Mouse (Mus musculus) CH12.LX (cell line): ENCODE data around the gene Rasal3. TPM values are rescaled to one million over a fixed set of nuclear protein-coding genes. Genes with fewer than 3 reads are reported as not detected.

Experiments
- DNase-seq: peaks from one replicate; pipeline ENCODE4 v3.0.0-alpha.2; 2013; ENCODE audit errors: extremely low read depth
- H3K27ac ChIP-seq: 2 replicates; pipeline ENCODE4 v1.5.1; 2012; ENCODE audit warnings: low read depth, mild to moderate bottlenecking, control low read depth, moderate library complexity; ENCODE audit not compliant: insufficient read depth
- H3K27me3 ChIP-seq: replicated peaks from 2 replicates; pipeline ENCODE3; 2012; ENCODE audit warnings: inconsistent platforms
- H3K36me3 ChIP-seq, 2 experiments: replicated peaks in 1 of 2; 2 replicates each; pipeline versions ENCODE3 to v1.6.1; 2012; ENCODE audit warnings: inconsistent platforms in 1 of 2, low read length in 1 of 2, mild to moderate bottlenecking in 1 of 2, mixed read lengths in 1 of 2, moderate library complexity in 1 of 2; ENCODE audit not compliant: control insufficient read depth in 1 of 2, insufficient read depth in 1 of 2
- H3K4me1 ChIP-seq, 2 experiments: 2 replicates each; pipeline ENCODE4 v1.6.1; 2012; ENCODE audit warnings: inconsistent platforms in 1 of 2, moderate library complexity in 1 of 2; ENCODE audit not compliant: insufficient read depth in 2 of 2, control insufficient read depth in 1 of 2
- H3K4me2 ChIP-seq: 2 replicates; pipeline ENCODE4 v1.6.1; 2012; ENCODE audit warnings: low read depth, mild to moderate bottlenecking, control low read depth; ENCODE audit not compliant: poor library complexity, insufficient read depth, severe bottlenecking
- H3K4me3 ChIP-seq, 3 experiments: fragments of 150-350 bp in 1 of 3; sonication (generic) in 1 of 3; replicated peaks in 1 of 3; 2 replicates each; pipeline versions ENCODE3 to v1.5.1; 2011 to 2012; ENCODE audit warnings: low read depth in 2 of 3, low read length in 2 of 3, mild to moderate bottlenecking in 2 of 3, moderate library complexity in 2 of 3, control low read depth in 1 of 3, improper control_type of control experiment in 1 of 3, inconsistent platforms in 1 of 3, mixed read lengths in 1 of 3; ENCODE audit not compliant: poor library complexity in 1 of 3
- H3K79me2 ChIP-seq: replicated peaks from 2 replicates; pipeline ENCODE4 v1.6.1; 2012; ENCODE audit warnings: mild to moderate bottlenecking, moderate library complexity; ENCODE audit not compliant: control insufficient read depth, poor library complexity, insufficient read depth, severe bottlenecking; ENCODE audit errors: extremely low read depth
- H3K9ac ChIP-seq: 2 replicates; pipeline ENCODE4 v1.6.1; 2012; ENCODE audit warnings: low read depth, mild to moderate bottlenecking, control low read depth, moderate library complexity; ENCODE audit not compliant: insufficient read depth
- H3K9me3 ChIP-seq: replicated peaks from 2 replicates; pipeline ENCODE3; 2012; ENCODE audit warnings: low read length, inconsistent platforms, mixed read lengths
- CTCF ChIP-seq, 2 experiments: IDR thresholded peaks in 1 of 2; conservative IDR thresholded peaks in 1 of 2; 2 replicates each; pipeline ENCODE4 v1.5.1; 2011 to 2012; ENCODE audit warnings: low read depth in 2 of 2, low read length in 2 of 2, improper control_type of control experiment in 1 of 2, inconsistent platforms in 1 of 2, mild to moderate bottlenecking in 1 of 2, moderate library complexity in 1 of 2
- E2F4 ChIP-seq: IDR thresholded peaks from 2 replicates; pipeline ENCODE4 v1.6.1; 2011; ENCODE audit warnings: low read depth, low read length, improper control_type of control experiment; ENCODE audit not compliant: insufficient replicate concordance
- ELF1 ChIP-seq: IDR thresholded peaks from 2 replicates; pipeline ENCODE4 v1.6.1; 2014; ENCODE audit warnings: low read depth, mild to moderate bottlenecking, inconsistent platforms, low read length, improper control_type of control experiment
- EP300 ChIP-seq: IDR thresholded peaks from 2 replicates; pipeline ENCODE4 v1.6.1; 2011; ENCODE audit warnings: low read length, improper control_type of control experiment
- GABPA ChIP-seq: IDR thresholded peaks from 2 replicates; pipeline ENCODE4 v1.6.1; 2012; ENCODE audit warnings: low read depth, low read length, improper control_type of control experiment, inconsistent platforms; ENCODE audit not compliant: insufficient replicate concordance
- IRF4 ChIP-seq: IDR thresholded peaks from 2 replicates; pipeline ENCODE4 v1.6.1; 2014; ENCODE audit warnings: low read depth, mild to moderate bottlenecking, inconsistent platforms, low read length, improper control_type of control experiment
- JUN ChIP-seq: IDR thresholded peaks from 2 replicates; pipeline ENCODE4 v1.6.1; 2011; ENCODE audit warnings: low read depth, mild to moderate bottlenecking, low read length, improper control_type of control experiment, moderate library complexity; ENCODE audit not compliant: insufficient read depth
- KAT2A ChIP-seq: IDR thresholded peaks from 2 replicates; pipeline ENCODE4 v1.6.1; 2012; ENCODE audit warnings: low read length, improper control_type of control experiment, inconsistent platforms; ENCODE audit not compliant: insufficient replicate concordance
- MAX ChIP-seq: IDR thresholded peaks from 2 replicates; pipeline ENCODE4 v1.6.1; 2011; ENCODE audit warnings: low read length, improper control_type of control experiment
- MYC ChIP-seq: IDR thresholded peaks from 2 replicates; pipeline ENCODE4 v1.6.1; 2011; ENCODE audit warnings: low read depth, mild to moderate bottlenecking, improper control_type of control experiment, low read length
- PAX5 ChIP-seq: IDR thresholded peaks from 2 replicates; pipeline ENCODE4 v1.6.1; 2012; ENCODE audit warnings: low read length, inconsistent platforms, mixed read lengths
- POLR2A ChIP-seq: IDR thresholded peaks from 2 replicates; pipeline ENCODE4 v1.6.1; 2011; ENCODE audit warnings: low read depth, mild to moderate bottlenecking, improper control_type of control experiment, low read length
- RAD21 ChIP-seq: IDR thresholded peaks from 2 replicates; pipeline ENCODE4 v1.6.1; 2011; ENCODE audit warnings: low read depth, mild to moderate bottlenecking, low read length, improper control_type of control experiment, moderate library complexity
- RCOR1 ChIP-seq: conservative IDR thresholded peaks from 2 replicates; pipeline ENCODE4 v1.6.1; 2012; ENCODE audit warnings: low read depth, mild to moderate bottlenecking, inconsistent platforms, low read length, improper control_type of control experiment
- SIN3A ChIP-seq: IDR thresholded peaks from 2 replicates; pipeline ENCODE4 v1.6.1; 2012; ENCODE audit warnings: low read length, improper control_type of control experiment, inconsistent platforms
- SMC3 ChIP-seq: IDR thresholded peaks from 2 replicates; pipeline ENCODE4 v1.6.1; 2011; ENCODE audit warnings: low read depth, low read length, improper control_type of control experiment
- USF1 ChIP-seq: IDR thresholded peaks from 2 replicates; pipeline ENCODE4 v1.6.1; 2014; ENCODE audit warnings: low read depth, mild to moderate bottlenecking, inconsistent platforms, low read length, improper control_type of control experiment
- ZC3H11A ChIP-seq: IDR thresholded peaks from 2 replicates; pipeline ENCODE4 v1.6.1; 2012; ENCODE audit warnings: low read depth, mild to moderate bottlenecking, inconsistent platforms, low read length, improper control_type of control experiment
- ZMIZ1 ChIP-seq: IDR thresholded peaks from 2 replicates; pipeline ENCODE4 v1.6.1; 2012; ENCODE audit warnings: low read depth, mild to moderate bottlenecking, inconsistent platforms, low read length, improper control_type of control experiment
- ZNF384 ChIP-seq: IDR thresholded peaks from 2 replicates; pipeline ENCODE4 v1.6.1; 2012; ENCODE audit warnings: low read depth, low read length, improper control_type of control experiment, inconsistent platforms
- dilution Hi-C: fragments of 300-500 bp; cut with MboI; formaldehyde crosslinking; loops from 2 replicates; pipeline ENCODE4 v1.14.3; 2020; ENCODE audit warnings: low sequenced_read_pairs; ENCODE audit not compliant: extremely low pct_unique_long_range_greater_than_20kb, extremely low pct_ligation_motif_present
- in situ Hi-C: fragments of 300-500 bp; cut with MboI; formaldehyde crosslinking; loops from 3 replicates; pipeline ENCODE4 v1.14.3; 2019; ENCODE audit warnings: low sequenced_read_pairs, low pct_ligation_motif_present, low pct_unique_long_range_greater_than_20kb, mixed read lengths
- polyA plus RNA-seq: library from polyadenylated mRNA; unstranded; fragments of >175 nt; gene quantifications from 2 replicates; pipeline ENCODE4 v1.2.1, GENCODE M21; 2012; ENCODE audit warnings: low read depth; ENCODE audit not compliant: insufficient read length
- total RNA-seq, 2 experiments: library from RNA; depleted of rRNA; stranded (reverse); fragments of 300-350 nt in 1 of 2; fragments of >200 nt in 1 of 2; gene quantifications; 2 replicates each; pipeline ENCODE4 v1.2.3; 2012 to 2014

Gene Rasal3
- total and polyA plus RNA-seq, 3 experiments, result 18.1 to 83.2 (median 27.5) TPM

DNA sequence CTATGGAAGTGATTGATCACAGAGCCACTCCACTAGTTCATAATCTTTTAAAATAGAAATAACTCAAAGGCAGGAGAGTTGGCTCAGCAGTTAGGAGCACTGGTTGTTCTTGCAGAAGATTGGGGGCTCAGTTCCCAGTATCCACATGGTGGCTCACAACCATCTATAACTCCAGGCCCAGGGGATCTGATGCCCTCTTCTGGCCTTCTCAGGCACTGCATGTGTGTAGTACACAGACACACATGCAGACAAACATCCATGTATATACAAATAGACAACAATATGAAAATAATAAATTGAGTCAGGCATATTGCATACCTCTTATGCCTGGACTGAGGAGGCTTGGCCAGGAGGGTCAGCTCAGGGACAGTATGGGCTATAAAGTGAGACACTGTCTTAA, 43.8 kb upstream of the Rasal3 start:
- H3K4me1 ChIP-seq, result peaks cover 3 to 19% of the 10 kb centered on the region in 2 experiments; a peak in 2 of 4 replicates
- H3K4me3 ChIP-seq, result no peak overlapping the region
- dilution Hi-C loops, result no loop called here
- no peak overlapping the region for H3K27ac ChIP-seq
- no peak overlapping the region for H3K4me2 ChIP-seq
- in situ Hi-C loops, result no loop called here
- no peaks in the 10 kb centered on the region for H3K79me2 ChIP-seq
- TF ChIP-seq CTCF (conservative IDR thresholded peaks at IDR 0.05 in 1 of 2, IDR thresholded peaks at IDR 0.05 in 1 of 2; ENCODE audit: low read depth in 2 of 2, low read length in 2 of 2) (peak; percentile 6 to 23; a peak in 2 of 4 replicates), IRF4 (no peak), SMC3 (peak; percentile 8; the same call in 1 of the 2 replicates)
- H3K9me3 ChIP-seq, result peaks cover 10% of the 10 kb centered on the region
- no peak for DNase-seq
- H3K27me3 ChIP-seq, result no peaks in the 10 kb centered on the region
- H3K36me3 ChIP-seq, result no peaks in the 10 kb centered on the region
- no peak overlapping the region for H3K9ac ChIP-seq

DNA sequence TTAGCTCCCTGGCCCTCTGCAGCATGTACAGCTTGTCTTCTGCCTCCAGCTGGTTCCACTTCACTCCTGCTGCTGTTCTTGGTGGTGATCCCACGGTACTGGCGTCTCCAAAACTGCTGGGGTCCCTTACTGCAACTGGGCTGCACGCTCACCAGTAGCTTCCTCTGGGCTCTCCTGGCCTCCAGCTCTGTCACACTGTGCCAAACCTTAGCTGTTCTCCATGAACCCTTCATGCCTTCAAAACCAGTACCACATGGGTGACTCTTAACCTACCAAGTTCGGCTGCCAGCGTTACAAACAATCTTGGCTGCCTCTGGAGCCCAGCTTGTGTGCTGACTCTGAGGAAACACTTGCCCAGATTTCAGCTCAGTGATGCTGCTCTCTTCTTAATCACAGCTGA, 41.6 kb upstream of the Rasal3 start:
- DNase-seq, result no peak
- H3K36me3 ChIP-seq, result no peaks in the 10 kb centered on the region
- H3K4me3 ChIP-seq, result no peak overlapping the region
- H3K27me3 ChIP-seq, result no peaks in the 10 kb centered on the region
- no peak overlapping the region for H3K27ac ChIP-seq
- peaks cover 3 to 19% of the 10 kb centered on the region in 2 experiments; a peak in 2 of 4 replicates for H3K4me1 ChIP-seq
- no peak for TF ChIP-seq MYC
- no peak for TF ChIP-seq KAT2A
- no peak for TF ChIP-seq RCOR1
- no peak for TF ChIP-seq E2F4
- no peak for TF ChIP-seq POLR2A
- no peak for TF ChIP-seq RAD21
- no peak for TF ChIP-seq ELF1
- TF ChIP-seq CTCF (conservative IDR thresholded peaks at IDR 0.05 in 1 of 2, IDR thresholded peaks at IDR 0.05 in 1 of 2; ENCODE audit: low read depth in 2 of 2, low read length in 2 of 2), result no peak
- no peak for TF ChIP-seq SIN3A
- no peak for TF ChIP-seq GABPA
- TF ChIP-seq MAX, result no peak
- no peak for TF ChIP-seq ZNF384
- no peak for TF ChIP-seq ZMIZ1
- TF ChIP-seq EP300, result no peak
- no peak for TF ChIP-seq JUN
- TF ChIP-seq PAX5, result no peak
- no peak for TF ChIP-seq ZC3H11A
- TF ChIP-seq USF1, result no peak
- H3K9me3 ChIP-seq, result peaks cover 10% of the 10 kb centered on the region
- no peaks in the 10 kb centered on the region for H3K79me2 ChIP-seq
- H3K9ac ChIP-seq, result no peak overlapping the region
- dilution Hi-C loops, result no loop called here
- in situ Hi-C loops, result no loop called here
- H3K4me2 ChIP-seq, result no peak overlapping the region
